Mouse (Mus musculus) megakaryocyte-erythroid progenitor cell, adult 5-6 weeks (primary cell): ENCODE data around the gene Aldh8a1. TPM values are rescaled to one million over a fixed set of nuclear protein-coding genes. Genes with fewer than 3 reads are reported as not detected.
"Not testable (repeated sequence)": the region's sequence is repeated elsewhere in the genome, so short reads cannot be mapped to it uniquely, and the experiment has no call there.

Experiments used
- ATAC-seq: replicated peaks from 2 replicates; pipeline ENCODE4 v1.8.0; 2016; ENCODE audit warnings: mild to moderate bottlenecking, inconsistent platforms; ENCODE audit not compliant: severe bottlenecking, poor library complexity, low FRiP score, low TSS enrichment
- total RNA-seq, 2 experiments: library from RNA; stranded (forward) in 1 of 2; stranded (reverse) in 1 of 2; fragments of 200-1000, 215-1000 nt in 1 of 2; fragments of >200 nt in 1 of 2; fragmentation: Nextera tagmentation in 1 of 2; gene quantifications; 2 replicates each; pipeline ENCODE4 v1.2.3; 2014 to 2017

Aldh8a1 gene
- total RNA-seq, 2 experiments from 2014 or later, result not detected

GRCm38 (mm10) chr10:21365897-21366296 lies 11.2 kb upstream of the Aldh8a1 start:
- ATAC-seq, result no peak

GRCm38 (mm10) chr10:21366471-21366870 lies 10.6 kb upstream of the Aldh8a1 start:
- no peak for ATAC-seq

GRCm38 (mm10) chr10:21367481-21367880 lies 9.6 kb upstream of the Aldh8a1 start:
- no peak for ATAC-seq

GRCm38 (mm10) chr10:21369586-21369985 lies 7.5 kb upstream of the Aldh8a1 start:
- no peak for ATAC-seq

- ATAC-seq, result no peak
These were observed 4.8 kb upstream of the Aldh8a1 start for GRCm38 (mm10) chr10:21372271-21372670.

- peak; percentile 84 for ATAC-seq
These were observed 1.3 kb downstream of the Aldh8a1 start for GRCm38 (mm10) chr10:21378196-21378944.

- ATAC-seq, result peak; percentile 49; the same call in 1 of the 2 replicates
These were observed 5.8 kb downstream of the Aldh8a1 start for GRCm38 (mm10) chr10:21382914-21383313.

GRCm38 (mm10) chr10:21385111-21385663 lies 8.1 kb downstream of the Aldh8a1 start:
- no peak for ATAC-seq

GRCm38 (mm10) chr10:21389075-21389474 lies 12.0 kb downstream of the Aldh8a1 start:
- no peak for ATAC-seq

GRCm38 (mm10) chr10:21390440-21390839 lies 13.3 kb downstream of the Aldh8a1 start:
- no peak for ATAC-seq

GRCm38 (mm10) chr10:21391286-21391685 lies 14.2 kb downstream of the Aldh8a1 start:
- ATAC-seq, result no peak

GRCm38 (mm10) chr10:21393390-21393789 lies 16.3 kb downstream of the Aldh8a1 start:
- ATAC-seq, result peak; percentile 85

- ATAC-seq, result peak; percentile 40; the same call in 1 of the 2 replicates
These were observed 18.5 kb downstream of the Aldh8a1 start for GRCm38 (mm10) chr10:21395426-21396139.

- ATAC-seq, result not testable (repeated sequence)
These were observed 21.9 kb downstream of the Aldh8a1 start for GRCm38 (mm10) chr10:21398873-21399425.

- ATAC-seq, result no peak
These were observed 22.5 kb downstream of the Aldh8a1 start for GRCm38 (mm10) chr10:21399622-21400021.

GRCm38 (mm10) chr10:21400031-21400430 lies 22.9 kb downstream of the Aldh8a1 start:
- ATAC-seq, result peak; percentile 50; the same call in 1 of the 2 replicates

- no peak for ATAC-seq
These were observed 23.4 kb downstream of the Aldh8a1 start for GRCm38 (mm10) chr10:21400453-21400852.

- ATAC-seq, result no peak
These were observed 24.2 kb downstream of the Aldh8a1 start for GRCm38 (mm10) chr10:21401259-21401658.

GRCm38 (mm10) chr10:21404822-21405221 lies 27.7 kb downstream of the Aldh8a1 start:
- ATAC-seq, result no peak
